Mouse (Mus musculus) forebrain, embryonic 12.5 days (tissue): ENCODE measurements around the gene Cux1. TPM values are rescaled to one million over a fixed set of nuclear protein-coding genes. Genes with fewer than 3 reads are reported as not detected.

Experiments
- ATAC-seq: fragments of 200-750 bp; cut with Nextera tagmentation; 2 replicates; pipeline ENCODE4 v1.8.0; 2017; ENCODE audit warnings: moderate TSS enrichment; ENCODE audit not compliant: low FRiP score
- H3K27ac ChIP-seq: fragments of 300-500 bp; sonication (generic); 2 replicates; pipeline ENCODE4 v1.5.1; 2016; ENCODE audit warnings: mild to moderate bottlenecking
- H3K27me3 ChIP-seq: fragments of 300-500 bp; sonication (generic); 2 replicates; pipeline ENCODE4 v1.6.1; 2016; ENCODE audit warnings: mild to moderate bottlenecking
- H3K36me3 ChIP-seq: fragments of 300-500 bp; sonication (generic); replicated peaks from 2 replicates; pipeline ENCODE4 v1.6.1; 2016; ENCODE audit warnings: mild to moderate bottlenecking
- H3K4me1 ChIP-seq: fragments of 300-500 bp; sonication (generic); 2 replicates; pipeline ENCODE4 v1.6.1; 2016
- H3K4me2 ChIP-seq: fragments of 300-500 bp; sonication (generic); 2 replicates; pipeline ENCODE4 v1.6.1; 2016; ENCODE audit warnings: mild to moderate bottlenecking, moderate library complexity
- H3K4me3 ChIP-seq: fragments of 300-500 bp; sonication (generic); replicated peaks from 2 replicates; pipeline ENCODE4 v1.5.1; 2016; ENCODE audit warnings: mild to moderate bottlenecking
- H3K9ac ChIP-seq: fragments of 300-500 bp; sonication (generic); 2 replicates; pipeline ENCODE4 v1.6.1; 2016; ENCODE audit warnings: mild to moderate bottlenecking
- H3K9me3 ChIP-seq: fragments of 300-500 bp; sonication (generic); 2 replicates; pipeline ENCODE4 v1.6.1; 2016
- WGBS: fragments of 180-500 bp; shearing (Covaris S2); methylation state at CpG from one replicate; pipeline ENCODE4 v1.1.7; 2016; 5-methylcytosine and 5-hydroxymethylcytosine counted together
- polyA plus RNA-seq: library from polyadenylated mRNA; unstranded; fragments of >200 nt; fragmentation: Nextera tagmentation; extraction: Ambion mirVana; gene quantifications from 2 replicates; pipeline ENCODE4 v1.2.1, GENCODE M21; 2016

The Cux1 gene
- polyA plus RNA-seq, 1 experiment from 2014 or later: 157 TPM

DNA sequence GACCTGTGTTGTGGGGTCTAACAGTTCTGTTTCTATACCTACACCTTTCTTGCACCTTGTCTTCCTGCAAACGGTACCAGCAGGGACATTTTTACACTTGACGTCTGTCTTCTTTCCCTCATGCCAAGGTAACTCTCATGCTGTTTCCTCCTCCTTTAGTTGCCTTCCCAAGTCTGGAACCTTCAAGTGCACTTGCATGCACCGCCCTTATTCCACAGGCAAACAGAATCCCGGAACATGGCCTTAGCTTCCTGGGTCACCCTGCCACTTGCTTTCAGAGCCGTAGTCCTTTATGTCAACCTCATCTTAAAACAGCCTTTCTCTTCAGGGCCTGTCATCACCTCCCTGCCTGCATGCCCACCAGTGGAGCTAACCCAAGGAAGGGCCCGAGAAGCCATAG is 15.7 kb downstream of the Cux1 start:
- WGBS: 83% methylated on average over 6 of the region's 6 CpGs
- no peaks in the 10 kb centered on the region for H3K9me3 ChIP-seq

DNA sequence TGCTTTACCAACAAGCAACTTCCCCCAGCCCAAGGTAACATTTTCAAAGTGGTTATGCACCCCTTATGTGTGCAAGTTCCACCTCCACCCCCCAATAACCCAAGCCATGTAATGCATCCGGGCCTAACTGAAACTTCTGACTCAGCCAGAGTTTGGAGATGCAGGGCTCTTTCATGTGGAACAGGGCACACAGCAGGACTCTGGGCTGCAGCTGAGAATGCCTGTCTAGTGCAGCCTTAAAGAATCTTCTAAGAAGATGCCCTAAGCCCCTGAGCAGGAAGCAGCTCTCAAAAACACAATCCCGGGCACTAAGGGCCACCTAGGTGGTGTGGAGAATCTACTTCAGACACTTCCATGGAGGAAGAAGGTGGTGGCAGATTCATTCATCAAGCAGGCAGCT is 16.6 kb downstream of the Cux1 start:
- Histone ChIP-seq H3K9me3 (no peaks in the 10 kb centered on the region), H3K4me3 (no peak overlapping the region), H3K4me2 (no peak overlapping the region), H3K27me3 (no peaks in the 10 kb centered on the region), H3K4me1 (peaks cover 44% of the 10 kb centered on the region), H3K27ac (no peak overlapping the region), H3K36me3 (no peaks in the 10 kb centered on the region), H3K9ac (no peak overlapping the region)
- 22% methylated on average over 2 of the region's 2 CpGs for WGBS
- ATAC-seq: no peak

More for the DNA sequence above, 15.7 kb downstream of the Cux1 start:
- Histone ChIP-seq H3K4me3 (no peak overlapping the region), H3K27me3 (no peaks in the 10 kb centered on the region), H3K36me3 (no peaks in the 10 kb centered on the region), H3K27ac (no peak overlapping the region), H3K4me1 (peaks cover 48% of the 10 kb centered on the region), H3K4me2 (no peak overlapping the region), H3K9ac (no peak overlapping the region)
- no peak for ATAC-seq

GRCm38 (mm10) chr5:136548776-136549175 is 18.5 kb downstream of the Cux1 start:
- no peak overlapping the region for H3K9ac ChIP-seq
- 62% methylated on average over 2 of the region's 2 CpGs for WGBS

GRCm38 (mm10) chr5:136545061-136545460 is 22.2 kb downstream of the Cux1 start:
- 94% methylated on average over 4 of the region's 4 CpGs for WGBS
- peaks cover 19% of the 10 kb centered on the region; the same call in 1 of the 2 replicates for H3K4me1 ChIP-seq
- no peaks in the 10 kb centered on the region for H3K9me3 ChIP-seq
- no peaks in the 10 kb centered on the region for H3K27me3 ChIP-seq
- H3K4me2 ChIP-seq: no peak overlapping the region
- no peaks in the 10 kb centered on the region for H3K36me3 ChIP-seq
- no peak overlapping the region for H3K27ac ChIP-seq
- no peak for ATAC-seq
- no peak overlapping the region for H3K4me3 ChIP-seq
- H3K9ac ChIP-seq: no peak overlapping the region

More at GRCm38 (mm10) chr5:136548776-136549175, 18.5 kb downstream of the Cux1 start:
- Histone ChIP-seq H3K4me3 (no peak overlapping the region), H3K4me1 (peaks cover 39% of the 10 kb centered on the region), H3K4me2 (no peak overlapping the region), H3K27ac (no peak overlapping the region), H3K27me3 (no peaks in the 10 kb centered on the region), H3K36me3 (no peaks in the 10 kb centered on the region), H3K9me3 (no peaks in the 10 kb centered on the region)
- no peak for ATAC-seq

DNA sequence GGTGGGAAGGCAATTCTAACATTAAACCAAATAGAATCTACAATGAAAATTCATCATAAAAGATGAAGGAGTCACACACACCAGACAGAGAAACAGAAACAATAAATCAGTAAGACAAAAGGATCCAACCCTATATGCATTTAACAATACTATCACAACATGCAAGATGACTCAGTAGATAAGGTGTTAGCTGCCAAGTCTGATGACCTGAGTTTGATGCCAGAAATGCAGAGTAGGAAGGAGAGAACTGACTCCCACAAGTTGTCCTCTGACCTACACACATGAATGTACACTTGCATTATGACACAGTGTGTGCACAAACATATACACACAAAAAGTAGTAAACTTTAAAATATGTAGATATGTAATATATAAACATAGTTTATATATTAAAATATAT is 24.1 kb downstream of the Cux1 start:
- H3K4me3 ChIP-seq: no peak overlapping the region
- no peak for ATAC-seq
- H3K27me3 ChIP-seq: no peaks in the 10 kb centered on the region
- no peak overlapping the region for H3K9ac ChIP-seq
- no peak overlapping the region for H3K4me2 ChIP-seq
- H3K9me3 ChIP-seq: no peaks in the 10 kb centered on the region
- H3K36me3 ChIP-seq: no peaks in the 10 kb centered on the region
- no peak overlapping the region for H3K27ac ChIP-seq
- H3K4me1 ChIP-seq: peaks cover 18% of the 10 kb centered on the region

DNA sequence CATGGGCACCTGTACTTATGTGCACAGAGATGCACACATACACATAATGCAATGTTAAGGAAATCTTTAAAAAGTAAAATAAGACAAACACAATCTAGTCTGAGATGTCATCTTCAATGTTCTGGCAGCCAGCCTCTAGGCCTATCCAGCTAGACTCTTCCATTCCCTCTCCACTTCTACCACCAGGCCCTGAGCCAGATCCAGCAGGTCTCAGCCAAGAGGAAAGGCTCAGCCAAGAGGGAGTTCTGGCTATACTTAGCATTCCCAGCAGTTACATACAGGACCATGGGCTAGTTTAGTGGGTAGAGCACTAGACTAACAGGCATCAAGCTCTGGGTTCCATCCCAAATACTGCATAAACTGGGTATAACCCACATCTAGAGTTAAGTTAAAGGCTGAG is 26.3 kb downstream of the Cux1 start:
- Histone ChIP-seq H3K4me2 (no peak overlapping the region), H3K27ac (no peak overlapping the region), H3K36me3 (no peaks in the 10 kb centered on the region), H3K9ac (no peak overlapping the region), H3K9me3 (no peaks in the 10 kb centered on the region), H3K27me3 (no peaks in the 10 kb centered on the region), H3K4me3 (no peak overlapping the region), H3K4me1 (peaks cover 11% of the 10 kb centered on the region)
- ATAC-seq: no peak

DNA sequence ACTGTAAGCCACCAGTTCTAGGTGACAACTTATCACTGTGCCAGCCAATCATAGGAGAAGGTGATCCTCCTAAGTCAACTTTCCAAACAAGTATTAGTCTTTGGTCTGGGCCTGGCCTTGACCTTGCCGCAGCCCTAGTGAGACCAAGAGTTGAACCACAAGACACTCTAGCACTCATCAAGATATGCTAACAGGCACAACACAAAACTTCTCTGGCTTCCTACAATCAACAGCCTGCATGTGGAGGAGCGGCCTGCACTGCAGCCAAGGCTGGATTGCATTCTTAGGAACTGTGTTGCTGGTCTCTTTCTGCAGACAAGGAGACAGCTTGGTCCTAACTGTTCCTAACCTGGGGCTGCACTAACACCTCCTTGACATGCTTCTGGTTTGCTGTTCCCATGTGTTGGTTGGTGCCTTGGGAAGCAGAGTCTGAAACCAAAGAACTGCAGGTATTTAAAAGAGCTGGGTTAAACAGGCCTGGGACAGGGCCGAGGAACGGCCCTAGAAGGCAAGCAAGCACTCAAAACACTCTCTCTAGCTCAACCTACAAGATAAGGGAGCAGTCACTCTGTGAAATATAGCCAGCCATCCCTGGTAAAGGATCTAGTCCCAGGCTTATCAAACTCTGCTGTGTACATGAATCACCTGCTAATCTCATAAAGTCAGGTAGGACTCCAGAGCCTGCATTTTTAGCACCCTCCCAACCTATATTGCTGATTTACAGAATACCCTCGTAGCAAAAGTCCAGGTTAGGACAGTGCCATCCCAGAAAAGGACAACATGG is 27.0 kb downstream of the Cux1 start:
- Histone ChIP-seq H3K9me3 (no peaks in the 10 kb centered on the region), H3K27me3 (no peaks in the 10 kb centered on the region), H3K4me1 (peaks cover 11% of the 10 kb centered on the region), H3K36me3 (no peaks in the 10 kb centered on the region), H3K4me2 (no peak overlapping the region), H3K27ac (no peak overlapping the region), H3K9ac (no peak overlapping the region), H3K4me3 (no peak overlapping the region)
- ATAC-seq: no peak
- 90% methylated on average over 5 of the region's 5 CpGs for WGBS

DNA sequence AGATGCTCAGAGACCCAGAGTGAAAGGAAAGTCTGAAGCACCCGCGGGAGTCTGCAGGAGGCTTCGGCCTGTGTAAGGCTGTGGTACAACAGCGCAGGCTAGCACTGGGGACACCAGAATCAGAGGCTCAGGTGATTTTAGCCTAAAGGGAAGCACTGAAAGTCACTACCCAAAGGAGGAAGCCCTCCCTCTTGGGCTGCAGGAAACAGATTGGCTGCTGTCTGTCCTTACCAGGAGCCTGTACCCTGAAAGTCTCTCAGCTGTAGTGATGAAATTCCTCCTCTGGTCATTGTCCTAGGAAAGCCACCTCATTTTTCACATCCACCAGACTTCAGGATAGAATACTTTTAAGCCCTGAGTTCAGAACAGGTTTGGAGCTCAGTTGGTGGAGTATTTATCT is 30.5 kb downstream of the Cux1 start:
- no peak overlapping the region for H3K4me2 ChIP-seq
- no peak overlapping the region for H3K4me3 ChIP-seq
- H3K36me3 ChIP-seq: no peaks in the 10 kb centered on the region
- peaks cover 11% of the 10 kb centered on the region for H3K4me1 ChIP-seq
- no peak overlapping the region for H3K27ac ChIP-seq
- no peaks in the 10 kb centered on the region for H3K9me3 ChIP-seq
- no peak overlapping the region for H3K9ac ChIP-seq
- WGBS: 83% methylated on average over 4 of the region's 4 CpGs
- no peaks in the 10 kb centered on the region for H3K27me3 ChIP-seq
- no peak for ATAC-seq

DNA sequence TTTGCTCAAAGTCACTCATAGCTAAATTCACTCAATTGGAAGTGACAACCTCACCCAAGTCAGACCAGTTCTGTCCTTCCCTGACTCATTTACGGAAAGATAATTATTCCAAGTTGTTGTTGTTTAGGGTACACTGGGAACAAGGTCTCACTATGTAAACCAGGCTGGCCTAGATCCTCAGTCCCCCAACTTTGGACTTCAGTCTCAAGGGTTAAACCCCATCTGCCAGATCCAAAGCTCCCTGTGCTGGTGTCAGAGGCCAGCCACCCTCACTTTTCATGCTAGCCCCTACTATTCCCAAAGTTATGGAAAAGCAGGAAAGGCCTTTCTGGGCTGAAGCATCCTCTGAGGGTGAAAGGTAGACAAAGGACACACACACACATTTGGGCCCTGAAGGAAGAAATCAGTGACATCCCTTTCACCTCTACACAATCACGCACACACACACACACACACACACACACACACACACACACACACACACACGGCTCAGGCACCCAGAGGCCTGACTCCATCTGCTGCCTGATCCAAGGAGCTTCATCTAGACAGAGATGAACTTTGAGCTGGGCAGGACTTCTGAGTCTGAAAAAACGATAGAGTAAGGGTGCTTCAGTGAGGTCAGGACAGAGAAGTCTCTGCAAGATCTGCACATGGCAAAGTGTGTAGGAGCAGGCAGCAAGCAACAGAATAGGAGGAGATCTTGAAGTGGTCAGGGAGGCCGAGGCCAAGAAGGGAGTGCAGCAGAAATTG is 31.1 kb downstream of the Cux1 start:
- Histone ChIP-seq H3K9ac (no peak overlapping the region), H3K27me3 (no peaks in the 10 kb centered on the region), H3K9me3 (no peaks in the 10 kb centered on the region), H3K4me1 (peaks cover 11% of the 10 kb centered on the region), H3K4me2 (no peak overlapping the region), H3K36me3 (no peaks in the 10 kb centered on the region), H3K27ac (no peak overlapping the region), H3K4me3 (no peak overlapping the region)
- WGBS: 76% methylated on average over 5 of the region's 5 CpGs
- ATAC-seq: no peak

- peaks cover 6% of the 10 kb centered on the region for H3K4me1 ChIP-seq
- no peaks in the 10 kb centered on the region for H3K9me3 ChIP-seq
- no peaks in the 10 kb centered on the region for H3K27me3 ChIP-seq
- no peaks in the 10 kb centered on the region for H3K36me3 ChIP-seq
- H3K4me3 ChIP-seq: no peak overlapping the region
- no peak overlapping the region for H3K9ac ChIP-seq
- no peak for ATAC-seq
- H3K4me2 ChIP-seq: no peak overlapping the region
- WGBS: 53% methylated on average over 1 of the region's 1 CpGs
- H3K27ac ChIP-seq: no peak overlapping the region
Observed at GRCm38 (mm10) chr5:136535204-136535603, 32.1 kb downstream of the Cux1 start.

DNA sequence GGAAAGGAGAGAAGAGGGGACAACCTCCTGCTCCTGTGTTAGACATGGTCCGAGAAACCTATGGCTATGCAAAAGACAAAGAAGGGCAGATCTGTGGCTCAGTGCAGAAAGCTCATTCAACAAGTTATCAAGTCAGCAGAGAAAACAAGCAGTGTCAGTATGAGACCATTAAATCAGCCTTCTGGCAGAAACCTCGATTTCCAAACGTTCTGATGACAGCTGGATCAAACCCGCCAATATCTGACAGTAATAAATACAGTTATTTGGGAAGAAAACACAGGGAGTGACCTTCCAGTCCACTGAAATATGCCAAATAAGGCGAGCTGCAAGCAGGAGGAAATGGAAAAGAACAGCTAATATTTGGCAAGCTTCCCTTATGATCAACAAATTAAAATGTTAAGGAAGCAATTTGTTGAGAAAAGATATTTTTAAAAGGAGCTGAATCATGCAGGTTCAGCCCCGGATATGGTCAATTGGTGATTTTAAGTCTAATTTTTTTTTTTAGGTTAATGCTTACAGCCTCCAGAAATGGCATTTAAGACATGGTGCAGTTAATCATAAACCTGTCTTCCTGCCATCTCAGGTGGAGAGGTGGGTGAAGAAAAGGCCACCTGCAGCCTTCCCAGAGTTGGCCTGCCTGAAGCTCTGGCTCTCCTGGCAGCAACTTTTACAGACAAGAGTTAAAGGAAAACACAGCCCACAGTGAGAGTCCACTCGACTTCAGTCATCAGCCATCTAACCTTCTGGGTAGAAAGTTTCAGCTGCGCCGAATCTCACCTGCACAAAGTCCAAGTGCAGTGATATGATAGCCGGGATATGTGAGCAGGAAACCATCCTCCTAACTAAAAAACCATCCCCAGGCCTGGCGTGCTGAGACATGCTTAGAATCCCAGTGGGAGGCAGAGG is 33.7 kb downstream of the Cux1 start:
- H3K4me2 ChIP-seq: no peak overlapping the region
- H3K4me3 ChIP-seq: no peak overlapping the region
- H3K9ac ChIP-seq: no peak overlapping the region
- H3K4me1 ChIP-seq: no peaks in the 10 kb centered on the region; the same call in 1 of the 2 replicates
- ATAC-seq: no peak
- no peaks in the 10 kb centered on the region for H3K9me3 ChIP-seq
- 89% methylated on average over 11 of the region's 11 CpGs for WGBS
- no peaks in the 10 kb centered on the region for H3K27me3 ChIP-seq
- H3K36me3 ChIP-seq: no peaks in the 10 kb centered on the region
- no peak overlapping the region for H3K27ac ChIP-seq

- Histone ChIP-seq H3K4me3 (no peak overlapping the region), H3K36me3 (no peaks in the 10 kb centered on the region), H3K4me1 (no peaks in the 10 kb centered on the region; the same call in 1 of the 2 replicates), H3K4me2 (no peak overlapping the region), H3K9me3 (no peaks in the 10 kb centered on the region), H3K9ac (no peak overlapping the region), H3K27me3 (no peaks in the 10 kb centered on the region), H3K27ac (no peak overlapping the region)
- 83% methylated on average over 2 of the region's 2 CpGs for WGBS
- no peak for ATAC-seq
Observed at GRCm38 (mm10) chr5:136531674-136532365, 35.5 kb downstream of the Cux1 start.
